Mouse (Mus musculus) hindbrain, embryonic 12.5 days (tissue): ENCODE data around the gene Tcirg1. TPM values are rescaled to one million over a fixed set of nuclear protein-coding genes. Genes with fewer than 3 reads are reported as not detected.
A peak's percentile ranks its signal among the peaks of the same experiment; 100 is the strongest.

Experiments used
- ATAC-seq: fragments of 200-750 bp; cut with Nextera tagmentation; 2 replicates; pipeline ENCODE4 v1.8.0; 2017; ENCODE audit warnings: moderate TSS enrichment; ENCODE audit not compliant: low FRiP score
- H3K27ac ChIP-seq: fragments of 300-500 bp; sonication (generic); 2 replicates; pipeline ENCODE4 v1.5.1; 2016; ENCODE audit warnings: mild to moderate bottlenecking
- H3K27me3 ChIP-seq: fragments of 300-500 bp; sonication (generic); 2 replicates; pipeline ENCODE4 v1.6.1; 2016; ENCODE audit warnings: mild to moderate bottlenecking
- H3K36me3 ChIP-seq: fragments of 300-500 bp; sonication (generic); 2 replicates; pipeline ENCODE4 v1.6.1; 2016; ENCODE audit warnings: mild to moderate bottlenecking
- H3K4me1 ChIP-seq: fragments of 300-500 bp; sonication (generic); 2 replicates; pipeline ENCODE4 v1.6.1; 2016
- H3K4me2 ChIP-seq: fragments of 300-500 bp; sonication (generic); replicated peaks from 2 replicates; pipeline ENCODE4 v1.6.1; 2016; ENCODE audit warnings: mild to moderate bottlenecking
- H3K4me3 ChIP-seq: fragments of 300-500 bp; sonication (generic); 2 replicates; pipeline ENCODE4 v1.5.1; 2016; ENCODE audit warnings: mild to moderate bottlenecking
- H3K9ac ChIP-seq: fragments of 300-500 bp; sonication (generic); 2 replicates; pipeline ENCODE4 v1.6.1; 2016; ENCODE audit warnings: mild to moderate bottlenecking, moderate library complexity
- H3K9me3 ChIP-seq: fragments of 300-500 bp; sonication (generic); replicated peaks from 2 replicates; pipeline ENCODE4 v1.6.1; 2016; ENCODE audit warnings: mild to moderate bottlenecking
- WGBS: fragments of 180-500 bp; shearing (Covaris S2); methylation state at CpG from one replicate; pipeline ENCODE4 v1.1.7; 2016; 5-methylcytosine and 5-hydroxymethylcytosine counted together
- polyA plus RNA-seq: library from polyadenylated mRNA; unstranded; fragments of >200 nt; fragmentation: Nextera tagmentation; extraction: Ambion mirVana; gene quantifications from 2 replicates; pipeline ENCODE4 v1.2.1, GENCODE M21; 2016

The Tcirg1 gene
- polyA plus RNA-seq, 1 experiment from 2014 or later, result 24.9 TPM

DNA sequence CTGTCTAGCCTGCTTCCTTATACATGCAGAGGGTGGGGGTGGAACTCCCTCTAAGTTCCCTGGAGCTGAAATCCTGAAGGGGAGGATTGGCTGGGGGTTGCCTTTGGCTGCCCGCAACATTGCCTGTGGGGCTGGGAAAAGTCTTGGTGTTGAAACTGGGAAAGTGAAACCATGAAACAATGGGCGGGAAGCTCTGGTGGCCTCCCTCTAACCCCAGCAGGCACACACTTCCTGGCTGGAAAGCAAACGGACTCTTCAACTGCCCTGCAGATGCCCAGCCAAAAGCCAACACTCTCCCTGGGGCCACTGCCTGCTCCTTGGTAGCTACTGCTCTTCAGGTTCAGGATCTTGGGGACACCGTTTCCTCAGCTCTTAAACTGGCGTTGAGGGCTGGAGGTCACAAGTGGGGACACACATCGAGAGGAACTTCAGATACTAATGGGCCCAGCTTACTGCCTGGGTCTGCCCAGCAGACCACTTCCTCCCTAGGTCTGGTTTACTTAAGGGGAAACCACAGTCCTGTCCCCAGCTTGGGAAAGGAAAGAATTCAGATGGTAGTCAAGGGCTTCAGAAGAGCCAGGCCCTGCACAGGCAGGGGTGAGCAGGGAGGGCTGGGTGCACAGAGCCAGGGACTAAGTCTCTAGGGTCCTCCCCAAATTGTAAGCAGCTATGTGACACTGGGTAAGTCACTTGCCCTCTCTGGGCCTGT lies 1.5 kb downstream of the Tcirg1 start:
- Histone ChIP-seq H3K27ac (peak overlapping the region; percentile 70), H3K9ac (peak overlapping the region; percentile 13; the same call in 1 of the 2 replicates), H3K4me3 (peak overlapping the region; percentile 42; the same call in 1 of the 2 replicates), H3K4me1 (peaks cover 23% of the 10 kb centered on the region), H3K4me2 (peak overlapping the region; percentile 65), H3K9me3 (no peaks in the 10 kb centered on the region), H3K27me3 (no peaks in the 10 kb centered on the region; the same call in 1 of the 2 replicates), H3K36me3 (peaks cover 33% of the 10 kb centered on the region)
- WGBS, result 51% methylated on average over 6 of the region's 6 CpGs
- no peak for ATAC-seq

DNA sequence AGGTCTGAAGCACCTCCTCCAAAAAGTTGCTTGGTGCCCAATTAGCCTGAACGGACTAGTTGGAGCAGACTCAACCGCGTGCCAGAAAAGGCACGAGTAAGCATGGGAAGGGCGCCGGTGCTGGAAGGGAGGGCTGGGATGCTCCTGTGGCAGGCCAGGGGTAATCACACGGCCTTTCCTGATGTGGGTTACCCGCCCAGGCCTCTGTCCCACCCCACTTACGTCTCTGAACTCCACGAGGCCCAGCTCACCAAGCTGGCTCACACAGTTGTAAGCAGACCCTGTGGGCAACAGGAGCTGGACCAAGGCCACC lies 2.6 kb downstream of the Tcirg1 start:
- Histone ChIP-seq H3K36me3 (peaks cover 22% of the 10 kb centered on the region), H3K9ac (no peak overlapping the region), H3K27ac (no peak overlapping the region), H3K9me3 (no peaks in the 10 kb centered on the region), H3K4me2 (no peak overlapping the region), H3K4me3 (no peak overlapping the region), H3K27me3 (no peaks in the 10 kb centered on the region; the same call in 1 of the 2 replicates), H3K4me1 (peaks cover 23% of the 10 kb centered on the region)
- 69% methylated on average over 10 of the region's 10 CpGs for WGBS
- ATAC-seq, result no peak

- H3K27ac ChIP-seq, result no peak overlapping the region
- 67% methylated on average over 25 of the region's 25 CpGs for WGBS
- H3K36me3 ChIP-seq, result peaks cover 17% of the 10 kb centered on the region
- no peak for ATAC-seq
- H3K9me3 ChIP-seq, result no peaks in the 10 kb centered on the region
- H3K9ac ChIP-seq, result 0 out of 2 replicates have a peak overlapping the region, but pooled peaks have one; percentile 13
- H3K4me3 ChIP-seq, result no peak overlapping the region
- H3K4me1 ChIP-seq, result peaks cover 23% of the 10 kb centered on the region
- no peaks in the 10 kb centered on the region; the same call in 1 of the 2 replicates for H3K27me3 ChIP-seq
- no peak overlapping the region for H3K4me2 ChIP-seq
Measured at GRCm38 (mm10) chr19:3903648-3904362, 3.1 kb downstream of the Tcirg1 start.

GRCm38 (mm10) chr19:3902966-3903365 lies 4.0 kb downstream of the Tcirg1 start:
- Histone ChIP-seq H3K27me3 (no peaks in the 10 kb centered on the region; the same call in 1 of the 2 replicates), H3K9ac (0 out of 2 replicates have a peak overlapping the region, but pooled peaks have one; percentile 13), H3K4me3 (no peak overlapping the region), H3K9me3 (no peaks in the 10 kb centered on the region), H3K4me2 (no peak overlapping the region), H3K4me1 (peaks cover 23% of the 10 kb centered on the region), H3K36me3 (peaks cover 9% of the 10 kb centered on the region), H3K27ac (no peak overlapping the region)
- no peak for ATAC-seq
- WGBS, result 79% methylated on average over 12 of the region's 12 CpGs

GRCm38 (mm10) chr19:3899618-3900017 lies 7.3 kb downstream of the Tcirg1 start:
- no peak overlapping the region for H3K27ac ChIP-seq
- 96% methylated on average over 4 of the region's 4 CpGs for WGBS
- no peak for ATAC-seq
- H3K36me3 ChIP-seq, result peaks cover 33% of the 10 kb centered on the region
- H3K9ac ChIP-seq, result no peak overlapping the region
- no peak overlapping the region for H3K4me3 ChIP-seq
- no peaks in the 10 kb centered on the region; the same call in 1 of the 2 replicates for H3K27me3 ChIP-seq
- no peak overlapping the region for H3K4me2 ChIP-seq
- H3K4me1 ChIP-seq, result peaks cover 15% of the 10 kb centered on the region
- no peaks in the 10 kb centered on the region for H3K9me3 ChIP-seq

GRCm38 (mm10) chr19:3898952-3899351 lies 8.0 kb downstream of the Tcirg1 start:
- peaks cover 15% of the 10 kb centered on the region for H3K4me1 ChIP-seq
- H3K4me2 ChIP-seq, result no peak overlapping the region
- H3K4me3 ChIP-seq, result no peak overlapping the region
- 80% methylated on average over 7 of the region's 7 CpGs for WGBS
- H3K9me3 ChIP-seq, result no peaks in the 10 kb centered on the region
- no peak overlapping the region for H3K9ac ChIP-seq
- H3K27ac ChIP-seq, result no peak overlapping the region
- H3K27me3 ChIP-seq, result no peaks in the 10 kb centered on the region; the same call in 1 of the 2 replicates
- no peak for ATAC-seq
- H3K36me3 ChIP-seq, result peaks cover 40% of the 10 kb centered on the region

DNA sequence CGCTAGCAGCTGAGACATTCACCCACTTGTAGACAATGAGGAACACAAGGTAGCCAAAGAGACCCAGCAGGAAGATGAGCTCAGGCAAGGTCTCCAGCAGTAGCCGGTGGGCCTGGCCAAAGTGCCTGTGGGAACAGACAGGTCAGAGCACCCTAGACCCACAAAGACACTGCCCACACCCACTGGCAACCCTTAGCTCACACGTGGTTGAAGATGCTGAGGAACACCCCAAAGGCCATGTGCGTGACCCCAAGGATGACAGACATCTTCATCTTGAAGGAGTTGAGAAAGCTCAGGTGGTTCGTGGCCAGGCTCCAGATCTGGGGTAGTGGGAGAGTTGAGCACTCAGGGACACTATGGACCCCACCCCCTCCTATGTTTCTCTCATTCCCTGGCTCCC lies 9.4 kb downstream of the Tcirg1 start:
- H3K36me3 ChIP-seq, result peaks cover 54% of the 10 kb centered on the region
- ATAC-seq, result no peak
- H3K4me3 ChIP-seq, result no peak overlapping the region
- H3K27ac ChIP-seq, result no peak overlapping the region
- no peak overlapping the region for H3K4me2 ChIP-seq
- WGBS, result 92% methylated on average over 5 of the region's 5 CpGs
- no peak overlapping the region for H3K9ac ChIP-seq
- H3K27me3 ChIP-seq, result no peaks in the 10 kb centered on the region
- no peaks in the 10 kb centered on the region for H3K9me3 ChIP-seq
- H3K4me1 ChIP-seq, result peaks cover 15% of the 10 kb centered on the region

DNA sequence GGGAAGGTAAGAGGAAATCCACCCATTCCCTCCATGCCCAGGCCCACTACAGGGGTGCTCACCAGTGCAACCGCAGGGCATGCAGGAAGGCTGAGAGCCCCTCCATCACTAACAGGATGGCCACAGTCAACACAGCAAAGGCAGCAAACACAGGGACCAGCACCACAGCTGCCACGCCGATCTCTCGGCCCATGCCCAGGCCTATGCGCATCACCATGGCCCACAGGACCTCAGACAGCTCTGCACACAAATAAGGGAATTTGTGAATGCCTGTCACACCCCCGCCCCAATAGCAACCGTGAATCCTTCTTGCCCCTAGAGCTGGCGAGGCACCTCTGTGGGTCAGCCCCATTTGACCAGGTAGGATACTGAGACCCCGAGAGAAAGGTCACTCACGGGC lies 10.7 kb downstream of the Tcirg1 start:
- WGBS, result 94% methylated on average over 10 of the region's 10 CpGs
- peaks cover 15% of the 10 kb centered on the region for H3K4me1 ChIP-seq
- no peak overlapping the region for H3K4me3 ChIP-seq
- H3K27me3 ChIP-seq, result no peaks in the 10 kb centered on the region
- no peak for ATAC-seq
- H3K27ac ChIP-seq, result peak overlapping the region; percentile 79
- no peak overlapping the region for H3K9ac ChIP-seq
- no peaks in the 10 kb centered on the region for H3K9me3 ChIP-seq
- H3K4me2 ChIP-seq, result no peak overlapping the region
- H3K36me3 ChIP-seq, result peaks cover 62% of the 10 kb centered on the region

- ATAC-seq, result peak; percentile 74
- 15% methylated on average over 3 of the region's 3 CpGs for WGBS
- peak overlapping the region; percentile 79 for H3K27ac ChIP-seq
- H3K4me3 ChIP-seq, result no peak overlapping the region
- peaks cover 15% of the 10 kb centered on the region for H3K4me1 ChIP-seq
- H3K4me2 ChIP-seq, result no peak overlapping the region
- no peaks in the 10 kb centered on the region for H3K27me3 ChIP-seq
- no peak overlapping the region for H3K9ac ChIP-seq
- H3K36me3 ChIP-seq, result peaks cover 71% of the 10 kb centered on the region
- no peaks in the 10 kb centered on the region for H3K9me3 ChIP-seq
Measured at GRCm38 (mm10) chr19:3895171-3895631, 11.7 kb downstream of the Tcirg1 start.

- WGBS, result 93% methylated on average over 2 of the region's 2 CpGs
- peaks cover 15% of the 10 kb centered on the region for H3K4me1 ChIP-seq
- ATAC-seq, result no peak
- no peak overlapping the region for H3K4me3 ChIP-seq
- no peaks in the 10 kb centered on the region for H3K27me3 ChIP-seq
- no peak overlapping the region for H3K9ac ChIP-seq
- no peaks in the 10 kb centered on the region for H3K9me3 ChIP-seq
- H3K27ac ChIP-seq, result no peak overlapping the region; the same call in 1 of the 2 replicates
- no peak overlapping the region for H3K4me2 ChIP-seq
- H3K36me3 ChIP-seq, result peaks cover 80% of the 10 kb centered on the region
Measured at GRCm38 (mm10) chr19:3894294-3894693, 12.6 kb downstream of the Tcirg1 start.

- H3K27me3 ChIP-seq, result no peaks in the 10 kb centered on the region
- H3K36me3 ChIP-seq, result peaks cover 86% of the 10 kb centered on the region
- H3K4me2 ChIP-seq, result no peak overlapping the region
- no peak overlapping the region for H3K9ac ChIP-seq
- 87% methylated on average over 4 of the region's 4 CpGs for WGBS
- no peak overlapping the region for H3K4me3 ChIP-seq
- no peak overlapping the region for H3K27ac ChIP-seq
- H3K4me1 ChIP-seq, result peaks cover 15% of the 10 kb centered on the region
- no peaks in the 10 kb centered on the region for H3K9me3 ChIP-seq
- ATAC-seq, result no peak
Measured at GRCm38 (mm10) chr19:3893545-3894116, 13.3 kb downstream of the Tcirg1 start.

DNA sequence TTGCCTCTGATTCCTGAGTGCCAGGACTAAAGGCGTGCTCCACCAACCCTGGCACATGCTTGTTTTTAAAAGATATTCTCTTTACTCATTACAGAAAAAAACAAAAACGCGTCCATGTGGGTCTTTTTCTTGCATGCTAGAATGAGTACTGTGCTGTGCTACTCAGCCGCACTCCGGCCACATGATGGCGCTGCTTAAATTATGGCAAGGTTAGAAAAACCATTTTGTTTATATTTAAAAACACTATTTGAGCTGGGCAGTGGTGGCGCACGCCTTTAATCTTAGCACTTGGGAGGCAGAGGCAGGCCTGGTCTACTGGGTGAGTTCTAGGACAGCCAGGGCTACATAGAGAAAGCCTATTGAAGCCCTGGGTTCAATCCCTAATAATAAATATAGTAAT lies 16.8 kb downstream of the Tcirg1 start:
- Histone ChIP-seq H3K4me3 (no peak overlapping the region), H3K4me2 (no peak overlapping the region), H3K9ac (no peak overlapping the region), H3K4me1 (peaks cover 5% of the 10 kb centered on the region), H3K36me3 (peaks cover 86% of the 10 kb centered on the region), H3K9me3 (no peaks in the 10 kb centered on the region), H3K27ac (no peak overlapping the region), H3K27me3 (no peaks in the 10 kb centered on the region)
- no peak for ATAC-seq
- WGBS, result 90% methylated on average over 8 of the region's 8 CpGs
